Mouse (Mus musculus) MEL (cell line): ENCODE measurements around the gene Phf13. TPM values are rescaled to one million over a fixed set of nuclear protein-coding genes. Genes with fewer than 3 reads are reported as not detected.

ENCODE experiments used
- DNase-seq: peaks from one replicate; pipeline ENCODE4 v3.0.0; 2011; ENCODE audit warnings: low read depth, low spot score
- H3K27ac ChIP-seq: 2 replicates; pipeline ENCODE4 v1.5.1; 2012; ENCODE audit warnings: low read depth, mild to moderate bottlenecking, control low read depth, low read length, moderate library complexity; ENCODE audit not compliant: control insufficient read depth
- H3K27me3 ChIP-seq, 2 experiments: fragments of 150-350 bp in 1 of 2; sonication (generic) in 1 of 2; 2 replicates each; pipeline ENCODE4 v1.6.1; 2012; ENCODE audit warnings: low read length in 2 of 2, mild to moderate bottlenecking in 2 of 2, improper control_type of control experiment in 1 of 2, moderate library complexity in 1 of 2; ENCODE audit not compliant: insufficient read depth in 2 of 2, control insufficient read depth in 1 of 2
- H3K36me3 ChIP-seq, 2 experiments: 2 replicates each; pipeline ENCODE4 v1.6.1; 2012 to 2014; ENCODE audit warnings: low read length in 2 of 2, improper control_type of control experiment in 1 of 2, inconsistent platforms in 1 of 2, mild to moderate bottlenecking in 1 of 2; ENCODE audit not compliant: insufficient read depth in 2 of 2, control insufficient read depth in 1 of 2
- H3K4me1 ChIP-seq, 2 experiments: fragments of 150-350 bp in 1 of 2; sonication (generic) in 1 of 2; 2 replicates each; pipeline ENCODE4 v1.6.1; 2012; ENCODE audit warnings: low read length in 2 of 2, improper control_type of control experiment in 1 of 2, mild to moderate bottlenecking in 1 of 2; ENCODE audit not compliant: insufficient read depth in 2 of 2, control insufficient read depth in 1 of 2
- H3K4me3 ChIP-seq, 2 experiments: fragments of 150-350 bp in 1 of 2; sonication (generic) in 1 of 2; 2 replicates each; pipeline ENCODE4 v1.5.1; 2012; ENCODE audit warnings: low read depth in 2 of 2, low read length in 2 of 2, mild to moderate bottlenecking in 2 of 2, moderate library complexity in 2 of 2, control low read depth in 1 of 2, improper control_type of control experiment in 1 of 2; ENCODE audit not compliant: control insufficient read depth in 1 of 2, insufficient read depth in 1 of 2
- H3K79me2 ChIP-seq: 2 replicates; pipeline ENCODE4 v1.6.1; 2012; ENCODE audit warnings: mild to moderate bottlenecking, low read length, moderate library complexity; ENCODE audit not compliant: control insufficient read depth, poor library complexity, insufficient read depth
- H3K9ac ChIP-seq: 2 replicates; pipeline ENCODE4 v1.6.1; 2012; ENCODE audit warnings: low read depth, mild to moderate bottlenecking, control low read depth, low read length, moderate library complexity; ENCODE audit not compliant: control insufficient read depth, poor library complexity, severe bottlenecking
- H3K9me3 ChIP-seq: fragments of 150-350 bp; sonication (generic); replicated peaks from 2 replicates; pipeline ENCODE4 v1.6.1; 2012; ENCODE audit warnings: mild to moderate bottlenecking, low read length, improper control_type of control experiment, moderate library complexity; ENCODE audit not compliant: insufficient read depth
- BHLHE40 ChIP-seq: IDR thresholded peaks from 2 replicates; pipeline ENCODE4 v1.6.1; 2012; ENCODE audit warnings: low read depth, mild to moderate bottlenecking, inconsistent platforms, low read length, improper control_type of control experiment, borderline replicate concordance
- CHD1 ChIP-seq: IDR thresholded peaks from 2 replicates; pipeline ENCODE4 v1.6.1; 2012; ENCODE audit warnings: low read depth, mild to moderate bottlenecking, inconsistent platforms, low read length, improper control_type of control experiment
- CHD2 ChIP-seq: IDR thresholded peaks from 2 replicates; pipeline ENCODE4 v1.6.1; 2011; ENCODE audit warnings: low read length, improper control_type of control experiment
- CTCF ChIP-seq, 3 experiments: IDR thresholded peaks in 2 of 3; conservative IDR thresholded peaks in 1 of 3; 2 replicates each; pipeline ENCODE4 v1.5.1; 2011 to 2012; ENCODE audit warnings: low read length in 3 of 3, low read depth in 2 of 3, mild to moderate bottlenecking in 2 of 3, improper control_type of control experiment in 1 of 3, inconsistent platforms in 1 of 3, mixed read lengths in 1 of 3, moderate library complexity in 1 of 3; ENCODE audit not compliant: control insufficient read depth in 1 of 3, insufficient read depth in 1 of 3, poor library complexity in 1 of 3, severe bottlenecking in 1 of 3
- E2F4 ChIP-seq: IDR thresholded peaks from 2 replicates; pipeline ENCODE4 v1.6.1; 2011; ENCODE audit warnings: low read depth, low read length, improper control_type of control experiment, borderline replicate concordance
- ELF1 ChIP-seq: IDR thresholded peaks from 2 replicates; pipeline ENCODE4 v1.6.1; 2014; ENCODE audit warnings: low read depth, mild to moderate bottlenecking, inconsistent platforms, low read length, improper control_type of control experiment, moderate library complexity
- EP300 ChIP-seq, 2 experiments: IDR thresholded peaks; 2 replicates each; pipeline ENCODE4 v1.6.1; 2011; ENCODE audit warnings: improper control_type of control experiment in 2 of 2, low read length in 2 of 2, low read depth in 1 of 2, mild to moderate bottlenecking in 1 of 2
- ETS1 ChIP-seq: IDR thresholded peaks from 2 replicates; pipeline ENCODE4 v1.6.1; 2012; ENCODE audit warnings: low read depth, mild to moderate bottlenecking, inconsistent platforms, low read length, improper control_type of control experiment, moderate library complexity
- GABPA ChIP-seq: IDR thresholded peaks from 2 replicates; pipeline ENCODE4 v1.6.1; 2012; ENCODE audit warnings: low read depth, mild to moderate bottlenecking, inconsistent platforms, low read length, improper control_type of control experiment, moderate library complexity
- HCFC1 ChIP-seq: IDR thresholded peaks from 2 replicates; pipeline ENCODE4 v1.6.1; 2012; ENCODE audit warnings: low read depth, mild to moderate bottlenecking, inconsistent platforms, low read length, improper control_type of control experiment, moderate library complexity
- KAT2A ChIP-seq: conservative IDR thresholded peaks from 2 replicates; pipeline ENCODE4 v1.6.1; 2012; ENCODE audit warnings: low read depth, low read length, improper control_type of control experiment, inconsistent platforms
- MAFK ChIP-seq: IDR thresholded peaks from 2 replicates; pipeline ENCODE4 v1.6.1; 2011; ENCODE audit warnings: low read depth, mild to moderate bottlenecking, low read length, improper control_type of control experiment, borderline replicate concordance
- MEF2A ChIP-seq: IDR thresholded peaks from 2 replicates; pipeline ENCODE4 v1.6.1; 2014; ENCODE audit warnings: low read depth, mild to moderate bottlenecking, inconsistent platforms, low read length, improper control_type of control experiment; ENCODE audit not compliant: poor library complexity, insufficient replicate concordance, severe bottlenecking; ENCODE audit errors: extremely low read depth
- MXI1 ChIP-seq: IDR thresholded peaks from 2 replicates; pipeline ENCODE4 v1.6.1; 2011; ENCODE audit warnings: mild to moderate bottlenecking, low read depth, low read length, improper control_type of control experiment
- MYB ChIP-seq: IDR thresholded peaks from 2 replicates; pipeline ENCODE4 v1.6.1; 2011; ENCODE audit warnings: mild to moderate bottlenecking, low read depth, low read length, improper control_type of control experiment
- MYC ChIP-seq: IDR thresholded peaks from 2 replicates; pipeline ENCODE4 v1.6.1; 2011; ENCODE audit warnings: low read depth, mild to moderate bottlenecking, low read length, improper control_type of control experiment, moderate library complexity
- NRF1 ChIP-seq: IDR thresholded peaks from 2 replicates; pipeline ENCODE4 v1.6.1; 2014; ENCODE audit warnings: low read depth, mild to moderate bottlenecking, inconsistent platforms, low read length, improper control_type of control experiment, moderate library complexity; ENCODE audit not compliant: poor library complexity, insufficient read depth, severe bottlenecking
- POLR2A ChIP-seq, 2 experiments: IDR thresholded peaks; 2 replicates each; pipeline ENCODE4 v1.6.1; 2011 to 2012; ENCODE audit warnings: low read length in 2 of 2, mild to moderate bottlenecking in 2 of 2, control low read depth in 1 of 2, improper control_type of control experiment in 1 of 2, low read depth in 1 of 2, moderate library complexity in 1 of 2; ENCODE audit not compliant: control insufficient read depth in 1 of 2, insufficient read depth in 1 of 2, poor library complexity in 1 of 2
- POLR2AphosphoS2 ChIP-seq: IDR thresholded peaks from 2 replicates; pipeline ENCODE4 v1.6.1; 2011; ENCODE audit warnings: low read length, improper control_type of control experiment
- POLR2AphosphoS5 ChIP-seq: IDR thresholded peaks from 2 replicates; pipeline ENCODE4 v1.6.1; 2012; ENCODE audit warnings: low read depth, borderline replicate concordance, mild to moderate bottlenecking, inconsistent platforms, low read length, moderate library complexity, mixed read lengths
- RAD21 ChIP-seq: IDR thresholded peaks from 2 replicates; pipeline ENCODE4 v1.6.1; 2011; ENCODE audit warnings: mild to moderate bottlenecking, low read depth, low read length, improper control_type of control experiment
- RCOR1 ChIP-seq: IDR thresholded peaks from 2 replicates; pipeline ENCODE4 v1.6.1; 2012; ENCODE audit warnings: low read depth, mild to moderate bottlenecking, inconsistent platforms, low read length, improper control_type of control experiment
- SIN3A ChIP-seq: IDR thresholded peaks from 2 replicates; pipeline ENCODE4 v1.6.1; 2012; ENCODE audit warnings: low read length, improper control_type of control experiment, inconsistent platforms
- SMC3 ChIP-seq: IDR thresholded peaks from 2 replicates; pipeline ENCODE4 v1.6.1; 2011; ENCODE audit warnings: low read depth, low read length, improper control_type of control experiment
- TBP ChIP-seq: IDR thresholded peaks from 2 replicates; pipeline ENCODE4 v1.8.0; 2011; ENCODE audit warnings: low read depth, low read length, improper control_type of control experiment
- UBTF ChIP-seq: IDR thresholded peaks from 2 replicates; pipeline ENCODE4 v1.6.1; 2012; ENCODE audit warnings: low read depth, mild to moderate bottlenecking, inconsistent platforms, low read length, improper control_type of control experiment, moderate library complexity, borderline replicate concordance; ENCODE audit not compliant: insufficient read depth
- USF1 ChIP-seq: IDR thresholded peaks from 2 replicates; pipeline ENCODE4 v1.6.1; 2014; ENCODE audit warnings: low read depth, mild to moderate bottlenecking, inconsistent platforms, low read length, improper control_type of control experiment, moderate library complexity
- USF2 ChIP-seq, 2 experiments: IDR thresholded peaks; 2 replicates each; pipeline ENCODE4 v1.6.1; 2011 to 2012; ENCODE audit warnings: improper control_type of control experiment in 2 of 2, low read length in 2 of 2, borderline replicate concordance in 1 of 2, inconsistent platforms in 1 of 2, low read depth in 1 of 2, mild to moderate bottlenecking in 1 of 2; ENCODE audit not compliant: insufficient read depth in 1 of 2
- ZKSCAN1 ChIP-seq: IDR thresholded peaks from 2 replicates; pipeline ENCODE4 v1.6.1; 2012; ENCODE audit warnings: low read depth, mild to moderate bottlenecking, inconsistent platforms, low read length, improper control_type of control experiment, moderate library complexity
- ZMIZ1 ChIP-seq: IDR thresholded peaks from 2 replicates; pipeline ENCODE4 v1.6.1; 2012; ENCODE audit warnings: low read depth, mild to moderate bottlenecking, inconsistent platforms, low read length, improper control_type of control experiment, moderate library complexity
- ZNF384 ChIP-seq: IDR thresholded peaks from 2 replicates; pipeline ENCODE4 v1.6.1; 2012; ENCODE audit warnings: low read depth, mild to moderate bottlenecking, inconsistent platforms, low read length, improper control_type of control experiment
- polyA plus RNA-seq, 2 experiments: library from polyadenylated mRNA; stranded (reverse) in 1 of 2; unstranded in 1 of 2; fragments of >175 nt in 1 of 2; fragments of >200 nt in 1 of 2; gene quantifications; 2 replicates each; pipeline versions ENCODE4 v1.2.1 to v1.2.4; 2012; ENCODE audit warnings: low replicate concordance in 2 of 2, low read depth in 1 of 2; ENCODE audit not compliant: insufficient read length in 2 of 2, insufficient read depth in 1 of 2, missing spikeins in 1 of 2
- total RNA-seq: library from RNA; depleted of rRNA; stranded (reverse); fragments of 300-350 nt; gene quantifications from 2 replicates; pipeline ENCODE4 v1.2.3, GENCODE M21; 2012

Phf13 gene
- total and polyA plus RNA-seq, 3 experiments: 2.0 to 6.6 TPM; not detected in 1

DNA sequence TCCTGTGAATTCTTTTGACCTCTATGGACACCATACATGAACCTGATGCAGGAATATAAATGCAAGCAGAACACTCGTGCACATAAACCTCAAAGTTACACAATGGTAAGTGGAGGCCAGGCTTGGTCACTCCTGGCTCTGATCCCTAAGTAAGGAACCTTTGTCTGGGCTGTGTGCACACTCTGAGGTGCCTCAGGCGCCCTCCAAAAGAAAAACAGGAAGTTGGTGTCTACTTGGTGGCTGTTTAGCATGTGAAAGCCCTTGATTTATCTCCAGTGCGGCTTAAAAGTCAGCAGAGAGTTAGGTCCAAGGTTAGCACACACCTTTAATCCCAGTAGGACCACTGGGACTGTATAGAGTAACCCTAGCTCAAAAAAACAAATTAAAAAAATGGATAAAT lies 3.4 kb upstream of the Phf13 start (continued):
- TF ChIP-seq E2F4 (no peak), SMC3 (no peak), NRF1 (no peak), USF1 (no peak), MEF2A (no peak), RCOR1 (peak; percentile 78), CHD2 (no peak), TBP (0 out of 2 replicates have a peak, but pooled peaks have one; percentile 18), CTCF (IDR thresholded peaks at IDR 0.05 in 2 of 3, conservative IDR thresholded peaks at IDR 0.05 in 1 of 3; ENCODE audit: control insufficient read depth in 1 of 3, insufficient read depth in 1 of 3, low read depth in 2 of 3, low read length in 3 of 3, poor library complexity in 1 of 3, severe bottlenecking in 1 of 3) (no peak), MYC (peak; percentile 32; the same call in 1 of the 2 replicates), MXI1 (peak; percentile 32; the same call in 1 of the 2 replicates), ETS1 (peak; percentile 24; the same call in 1 of the 2 replicates), HCFC1 (no peak), POLR2A (IDR thresholded peaks at IDR 0.05; ENCODE audit: control insufficient read depth in 1 of 2, insufficient read depth in 1 of 2, low read depth in 1 of 2, low read length in 2 of 2, poor library complexity in 1 of 2) (no peak), ZKSCAN1 (no peak)
- TF ChIP-seq, all 39 proteins: peak for 9

DNA sequence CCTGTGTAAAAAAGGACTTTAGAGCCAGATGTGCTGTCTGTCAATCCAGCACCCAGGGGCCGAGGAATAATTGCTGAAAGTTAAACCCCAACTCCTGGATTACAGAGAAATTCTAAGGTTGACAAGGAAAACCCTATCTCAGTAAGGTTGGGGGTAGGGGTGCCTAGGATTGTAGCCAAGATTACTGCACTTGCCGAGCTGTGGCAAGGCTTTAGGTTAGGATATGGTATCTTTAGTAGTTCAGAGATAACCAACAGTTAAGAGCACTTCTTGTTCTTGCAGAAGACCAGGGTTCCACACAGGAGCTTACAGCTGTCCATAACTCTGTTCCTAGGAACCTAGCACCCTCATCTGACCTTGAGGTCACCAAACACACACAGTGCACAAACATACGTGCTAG lies 1.6 kb upstream of the Phf13 start:
- peaks cover 5 to 30% of the 10 kb centered on the region in 2 experiments for H3K4me1 ChIP-seq
- H3K27me3 ChIP-seq: no peaks in the 10 kb centered on the region
- peaks cover 0 to 20% of the 10 kb centered on the region in 2 experiments; a peak in 2 of 4 replicates for H3K36me3 ChIP-seq
- no peak overlapping the region for H3K27ac ChIP-seq
- 0 out of 4 replicates have a peak overlapping the region, but pooled peaks of 1 of the 2 experiments have one; percentile 97 for H3K4me3 ChIP-seq
- H3K79me2 ChIP-seq: peaks cover 6% of the 10 kb centered on the region; the same call in 1 of the 2 replicates
- DNase-seq: no peak
- no peak overlapping the region for H3K9ac ChIP-seq
- no peaks in the 10 kb centered on the region for H3K9me3 ChIP-seq
- TF ChIP-seq ZNF384 (no peak), MYB (no peak), USF2 (IDR thresholded peaks at IDR 0.05; ENCODE audit: borderline replicate concordance in 1 of 2, insufficient read depth in 1 of 2, low read depth in 1 of 2, low read length in 2 of 2) (no peak), POLR2AphosphoS5 (no peak), UBTF (no peak), CTCF (IDR thresholded peaks at IDR 0.05 in 2 of 3, conservative IDR thresholded peaks at IDR 0.05 in 1 of 3; ENCODE audit: control insufficient read depth in 1 of 3, insufficient read depth in 1 of 3, low read depth in 2 of 3, low read length in 3 of 3, poor library complexity in 1 of 3, severe bottlenecking in 1 of 3) (no peak), USF1 (no peak), CHD1 (no peak), ETS1 (peak; percentile 46; the same call in 1 of the 2 replicates), E2F4 (no peak), POLR2AphosphoS2 (no peak), MAFK (no peak), ZKSCAN1 (no peak), SIN3A (0 out of 2 replicates have a peak, but pooled peaks have one; percentile 20), ELF1 (no peak), EP300 (IDR thresholded peaks at IDR 0.05; ENCODE audit: low read depth in 1 of 2, low read length in 2 of 2) (peak; percentile 49 to 61; a peak in 3 of 4 replicates), ZMIZ1 (no peak), TBP (no peak), BHLHE40 (no peak), POLR2A (IDR thresholded peaks at IDR 0.05; ENCODE audit: control insufficient read depth in 1 of 2, insufficient read depth in 1 of 2, low read depth in 1 of 2, low read length in 2 of 2, poor library complexity in 1 of 2) (no peak), RAD21 (no peak), KAT2A (no peak), MXI1 (peak; percentile 23; the same call in 1 of the 2 replicates), RCOR1 (peak; percentile 88), CHD2 (no peak), SMC3 (no peak), GABPA (no peak)
